In genomic region chr2:130642684-130643369, GRCm38 (mm10) we compare ENCODE assay signal across 8 mouse cellular contexts. TPM values are rescaled to one million over a fixed set of nuclear protein-coding genes. Genes with fewer than 3 reads are reported as not detected.
DNase-seq lines count a peak whose midpoint lies in the region; ATAC-seq lines count a peak whose summit lies in the region.

TSS of gene Lzts3 (minus strand) at chr2:130642803.

- ATAC-seq in intestine, embryonic 14.5 days (replicated peaks; ENCODE audit: low FRiP score, low TSS enrichment, low read depth) = peak; percentile 88
- ATAC-seq in megakaryocyte progenitor cell, adult 5-6 weeks (replicated peaks; ENCODE audit: poor library complexity) = peak; percentile 93

- WGBS in intestine, embryonic 14.5 days = 3% methylated on average over 39 of the region's 40 CpGs

- H3K4me3 ChIP-seq in intestine, embryonic 14.5 days (ENCODE audit: low read depth, low read length) = peak within 1 kb of the TSS; percentile 41

- H3K9ac ChIP-seq in intestine, embryonic 14.5 days (ENCODE audit: low read length) = peak within 1 kb of the TSS; percentile 44

- 0 out of 2 replicates have a peak, but pooled peaks cover 5% of the 10 kb centered on the region for H3K27me3 ChIP-seq in intestine, embryonic 14.5 days (replicated peaks; ENCODE audit: control insufficient read depth, insufficient read depth, low read length)

- DNase-seq in adrenal gland, adult 2 months = peak; percentile 98
- peak; percentile 97 for DNase-seq in embryo, embryonic 11 days
- peak; percentile 95 for DNase-seq in gastrocnemius, postnatal 25 days
- peak; percentile 91 for DNase-seq in intestine, embryonic 14.5 days (ENCODE audit: low spot score)
- DNase-seq in left cerebral cortex, postnatal 10 days (ENCODE audit: extremely low spot score in 1 of 2, low spot score in 2 of 2) = peak; percentile 83 to 97
- peak; percentile 92 for DNase-seq in right cerebral cortex, postnatal 14 days
- DNase-seq in urinary bladder, postnatal 25 days (ENCODE audit: low spot score) = peak; percentile 94

- H3K4me1 ChIP-seq in intestine, embryonic 14.5 days (replicated peaks; ENCODE audit: control insufficient read depth, insufficient read depth, low read length) = no peaks in the 10 kb centered on the region

- no peaks in the 10 kb centered on the region for H3K9me3 ChIP-seq in intestine, embryonic 14.5 days (ENCODE audit: control insufficient read depth, low read length)

- no peak within 1 kb of the TSS for H3K27ac ChIP-seq in intestine, embryonic 14.5 days (ENCODE audit: low read depth)

- intact Hi-C loops in left cerebral cortex, postnatal 10 days (cut with DNase I) = no loop called here

- peak within 1 kb of the TSS; percentile 92 for H3K4me2 ChIP-seq in intestine, embryonic 14.5 days (ENCODE audit: low read length)

- no peaks in the 10 kb centered on the region for H3K36me3 ChIP-seq in intestine, embryonic 14.5 days (ENCODE audit: control insufficient read depth, insufficient read depth, low read length)

RNA-seq across cellular contexts. Expression of gene Lzts3, which starts in this region (rescaled TPM):
- 10 to 100 TPM; 14.3 to 21.4 TPM for total RNA-seq in adrenal gland, adult 2 months (2021)
- polyA plus RNA-seq in adrenal gland, adult 2 months (2012; rRNA removed) = 17.7 and 21.0 TPM in 2 replicates
- total RNA-seq in gastrocnemius, postnatal 25 days (2021) = 1 to 10 TPM; 2.1 to 2.4 TPM
- polyA plus RNA-seq in intestine, embryonic 14.5 days (2014; fragmentation: Nextera tagmentation; extraction: Ambion mirVana) = 4.0 and 5.2 TPM in 2 replicates
- 10 to 100 TPM; 45.3 to 46.8 TPM for total RNA-seq in left cerebral cortex, postnatal 10 days (2021)
- 0.15 and 0.32 TPM in 2 replicates for total RNA-seq in megakaryocyte progenitor cell, adult 5-6 weeks (2015)
- 0.27 TPM in 1 of 2 replicates, not detected in the other for total RNA-seq in megakaryocyte progenitor cell, adult 5-6 weeks (2017)

Comparison
In these comparisons a context has a peak if more than half of its experiments do, and no peak if none do; other contexts are left out.
1. RNA of gene Lzts3 (total RNA-seq): 45.3 to 46.8 TPM in left cerebral cortex, postnatal 10 days and 14.3 to 21.4 TPM in adrenal gland, adult 2 months; 2.1 to 2.4 TPM in gastrocnemius, postnatal 25 days and 0.15 to 0.32 TPM in megakaryocyte progenitor cell, adult 5-6 weeks; every median in the first group is over 4 times any median in the second.
2. Peak in ATAC-seq in megakaryocyte progenitor cell, adult 5-6 weeks; RNA of the gene not detected or under 1 TPM.
3. Peak in every context shown above with its lines, with median percentiles within 50 percentile points of each other: DNase-seq.